Mouse (Mus musculus) left cerebral cortex, postnatal 10 days (tissue): ENCODE measurements around the gene Relb. TPM values are rescaled to one million over a fixed set of nuclear protein-coding genes. Genes with fewer than 3 reads are reported as not detected.
A peak's percentile ranks its signal among the peaks of the same experiment; 100 is the strongest.
"Not testable (repeated sequence)": the region's sequence is repeated elsewhere in the genome, so short reads cannot be mapped to it uniquely, and the experiment has no call there.

ENCODE experiments used
- DNase-seq, 2 experiments: peaks; one replicate each; pipeline ENCODE4 v3.0.0; 2021 to 2022; ENCODE audit warnings: low spot score in 2 of 2, mixed read lengths in 1 of 2; ENCODE audit errors: extremely low spot score in 1 of 2
- intact Hi-C: fragments of 180-260 bp; cut with DNase I; formaldehyde crosslinking; loops from one replicate; pipeline ENCODE4 v1.15.1; 2025
- total RNA-seq, 2 experiments: library from RNA; stranded (reverse); gene quantifications; 2 replicates each; pipeline ENCODE4 v1.2.3; 2021

Relb gene
- total RNA-seq, 2 experiments from 2014 or later = 5.9 to 6.5 TPM

DNA sequence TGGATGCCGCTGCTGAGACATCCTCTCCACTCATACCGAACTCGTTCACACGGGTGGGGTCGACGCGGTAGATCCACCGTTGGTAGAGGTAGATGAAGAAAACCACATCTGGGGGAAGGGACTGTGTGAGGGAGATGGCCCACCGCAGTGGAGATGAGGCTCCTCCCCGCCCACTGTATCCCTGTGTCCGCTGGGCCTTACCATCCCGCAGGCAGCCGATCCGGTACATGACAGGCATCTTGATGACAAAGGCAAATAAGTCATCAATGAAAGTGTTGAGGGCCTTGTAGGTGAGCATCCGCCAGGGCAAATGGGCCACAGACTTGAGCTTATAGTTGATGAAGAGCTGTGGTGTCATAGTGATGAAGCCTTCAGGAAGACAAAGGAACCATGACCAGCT lies 4.6 kb upstream of the Relb start:
- intact Hi-C loops = no loop called here
- peak in 1 of 2 experiments; percentile 19 for DNase-seq

DNA sequence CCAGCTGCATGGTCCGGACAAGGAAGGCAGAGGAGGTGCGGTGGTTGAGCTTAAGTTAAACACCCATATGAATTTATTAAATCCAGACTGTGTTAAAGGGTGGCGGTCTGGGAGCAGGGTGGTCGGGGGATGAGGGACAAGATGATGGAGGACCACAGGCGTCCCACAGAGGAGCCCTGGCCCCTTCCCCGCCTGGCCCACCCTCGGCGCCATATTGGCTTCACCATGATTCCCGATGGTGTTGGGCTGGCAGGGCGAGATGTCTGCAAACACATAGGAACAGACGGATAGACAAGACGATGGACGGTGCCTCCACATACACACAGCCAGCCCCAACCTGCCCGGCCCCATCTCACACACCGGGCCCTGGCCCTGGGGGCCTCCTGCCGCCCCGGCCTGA lies 4.0 kb upstream of the Relb start:
- intact Hi-C loops = no loop called here

DNA sequence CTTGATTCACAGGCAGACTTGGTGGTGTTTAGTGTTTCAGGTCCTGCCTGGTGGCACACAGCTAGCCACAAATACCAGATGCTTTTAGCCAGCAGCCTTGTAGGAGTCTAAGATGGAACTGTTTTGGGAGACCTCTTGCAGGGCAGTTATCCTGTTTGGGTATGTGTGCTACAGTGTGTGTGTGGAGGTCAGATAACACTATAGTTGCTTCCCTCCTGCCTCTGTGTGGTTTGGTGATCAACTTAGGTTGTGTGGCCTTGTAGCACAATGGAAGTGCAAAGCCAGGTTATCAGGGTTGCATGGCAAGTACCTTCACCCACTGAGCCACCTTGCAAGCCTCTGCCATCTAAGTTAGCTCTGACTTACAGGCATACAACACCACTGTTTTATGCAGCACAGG lies 3.5 kb upstream of the Relb start:
- intact Hi-C loops = no loop called here
- no peak for DNase-seq

More for the DNA sequence above, 4.0 kb upstream of the Relb start:
- DNase-seq = peak in 1 of 2 experiments; percentile 26

DNA sequence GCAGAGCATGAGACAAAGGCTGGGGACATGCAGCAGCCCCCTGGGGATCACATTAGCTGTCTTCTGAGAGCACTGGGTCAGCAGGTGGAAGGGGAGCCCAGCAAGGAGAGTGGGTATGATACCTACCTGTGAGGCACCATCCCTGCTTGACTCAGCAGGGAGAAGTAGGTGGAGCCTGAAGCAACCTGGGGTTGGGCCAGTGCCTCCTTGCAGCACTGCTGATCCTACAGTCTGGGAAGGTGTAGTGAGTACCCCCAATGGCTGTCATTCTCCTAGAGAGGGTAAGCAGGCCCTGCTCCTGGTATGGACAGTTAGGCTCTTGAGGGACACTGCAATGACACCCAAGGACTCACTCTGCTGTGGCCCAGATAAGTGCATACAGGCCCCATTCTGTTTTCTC lies 3.0 kb upstream of the Relb start:
- intact Hi-C loops = no loop called here
- peak in 1 of 2 experiments; percentile 18 for DNase-seq

DNA sequence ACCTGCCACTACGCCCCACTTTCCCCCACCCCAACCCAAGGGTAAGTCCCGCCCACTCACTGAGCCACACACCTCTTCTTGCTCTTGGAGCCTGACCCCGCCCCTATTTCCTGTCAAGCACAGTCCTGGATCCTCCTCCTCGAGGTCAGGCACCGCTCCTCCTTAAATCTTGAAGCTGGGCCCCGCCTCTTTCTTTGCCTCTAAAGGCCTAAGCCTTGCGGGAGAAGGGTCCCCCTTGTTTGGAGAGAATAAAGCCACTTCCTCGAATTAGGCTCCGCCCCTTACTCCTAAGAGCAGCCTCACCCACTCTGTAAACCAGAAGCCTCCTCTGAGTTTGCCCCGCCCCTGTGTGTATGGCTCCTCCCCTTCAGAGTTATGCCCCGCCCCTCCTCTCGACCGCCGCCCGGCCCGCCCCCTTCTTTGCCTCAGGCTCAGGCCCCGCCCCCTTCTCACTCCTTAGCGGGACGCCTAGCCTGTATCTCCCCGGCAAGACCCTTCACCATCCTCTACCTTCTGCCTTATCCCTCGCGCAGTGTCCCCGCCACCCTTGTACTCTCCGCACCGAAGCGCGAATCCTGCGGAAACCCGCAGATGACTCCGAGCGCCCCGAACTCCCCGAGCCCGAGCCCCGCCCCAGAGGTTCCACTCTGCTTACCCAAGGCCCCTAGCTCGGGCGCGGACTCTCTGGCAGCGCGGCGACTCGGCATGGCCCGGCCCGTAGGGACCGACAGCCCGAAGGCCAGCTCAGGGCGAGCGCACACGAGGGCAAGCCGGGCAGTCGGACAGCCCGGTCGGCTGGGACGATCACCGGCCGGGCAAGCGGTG lies 490 bp downstream of the Relb start:
- peak; percentile 86 to 97 for DNase-seq
- intact Hi-C loops = no loop called here

DNA sequence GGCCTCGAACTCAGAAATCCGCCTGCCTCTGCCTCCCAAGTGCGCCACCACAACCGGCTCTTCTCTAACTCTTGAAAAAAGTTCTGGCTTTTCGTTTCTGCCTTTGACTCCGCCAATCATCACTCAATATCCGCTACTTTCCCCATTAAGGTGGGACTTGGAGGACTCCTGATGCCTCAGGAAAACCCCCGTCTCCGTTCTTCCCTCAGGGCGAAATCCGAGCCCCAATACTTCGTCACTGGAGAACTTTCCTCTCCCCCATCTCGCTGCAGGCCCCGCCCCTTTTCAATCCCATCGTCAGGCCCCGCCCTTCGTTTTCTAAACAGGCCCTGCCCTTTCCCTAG lies 1.1 kb downstream of the Relb start:
- intact Hi-C loops = no loop called here
- no peak for DNase-seq

DNA sequence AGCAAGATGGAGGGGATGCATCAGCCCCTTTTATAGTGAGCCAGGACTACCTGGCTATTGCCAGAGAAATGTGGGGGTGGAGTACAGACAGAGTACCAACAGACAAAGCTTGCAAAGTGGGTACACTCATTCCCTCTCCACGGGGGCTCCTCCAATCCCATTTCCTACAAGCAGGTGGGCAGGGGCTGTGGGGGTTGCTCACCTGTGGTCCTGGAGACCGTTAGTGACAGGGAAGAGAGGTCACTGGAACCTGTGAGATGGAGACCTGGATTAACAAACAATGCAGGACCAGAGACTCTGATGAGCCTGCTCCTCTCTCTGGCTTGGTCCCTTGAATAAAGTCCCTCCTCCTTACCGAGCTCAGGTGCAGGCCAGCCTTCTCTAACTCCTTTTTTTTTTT lies 1.5 kb downstream of the Relb start:
- peak in 1 of 2 experiments; percentile 18 for DNase-seq
- intact Hi-C loops = no loop called here

DNA sequence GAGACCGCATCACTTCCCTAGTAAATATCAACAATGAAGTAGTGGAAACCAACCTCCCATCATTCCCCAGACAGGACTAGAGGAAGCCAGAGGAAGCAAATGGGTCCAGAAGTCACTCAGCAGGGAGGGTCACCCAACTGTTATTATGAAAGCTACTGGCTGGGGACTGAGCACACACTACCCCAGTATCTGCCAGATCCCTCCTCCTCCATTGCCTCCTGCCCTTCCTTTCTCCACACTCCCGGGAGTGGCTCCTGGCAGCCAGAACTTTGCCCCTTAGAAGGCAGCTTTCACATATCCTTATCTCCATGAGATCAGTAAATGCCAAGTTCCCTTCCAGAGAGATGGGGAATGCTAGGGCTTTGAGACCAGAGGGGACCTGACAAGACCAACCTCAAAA lies 5.8 kb downstream of the Relb start:
- no peak for DNase-seq
- intact Hi-C loops = no loop called here

DNA sequence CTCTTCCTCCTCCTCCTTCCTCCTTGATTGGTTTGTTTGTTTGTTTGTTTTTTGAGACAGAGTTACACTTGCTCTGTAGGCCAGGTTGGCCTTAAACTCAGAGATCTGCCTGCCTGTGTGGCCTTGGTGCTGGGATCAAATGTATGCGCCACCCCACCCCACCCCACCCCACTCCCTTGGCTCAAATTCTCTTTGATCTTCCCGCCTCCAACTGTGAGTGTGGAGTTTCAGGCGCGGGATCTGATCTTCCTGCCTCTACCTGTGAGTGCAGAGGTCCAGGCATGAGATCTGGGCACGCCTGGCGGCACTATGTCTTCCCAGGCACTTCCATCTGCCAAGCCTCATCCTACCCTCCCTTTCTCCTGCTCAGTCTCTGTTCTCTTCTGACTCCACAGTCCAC lies 7.0 kb downstream of the Relb start:
- intact Hi-C loops = no loop called here
- no peak for DNase-seq

DNA sequence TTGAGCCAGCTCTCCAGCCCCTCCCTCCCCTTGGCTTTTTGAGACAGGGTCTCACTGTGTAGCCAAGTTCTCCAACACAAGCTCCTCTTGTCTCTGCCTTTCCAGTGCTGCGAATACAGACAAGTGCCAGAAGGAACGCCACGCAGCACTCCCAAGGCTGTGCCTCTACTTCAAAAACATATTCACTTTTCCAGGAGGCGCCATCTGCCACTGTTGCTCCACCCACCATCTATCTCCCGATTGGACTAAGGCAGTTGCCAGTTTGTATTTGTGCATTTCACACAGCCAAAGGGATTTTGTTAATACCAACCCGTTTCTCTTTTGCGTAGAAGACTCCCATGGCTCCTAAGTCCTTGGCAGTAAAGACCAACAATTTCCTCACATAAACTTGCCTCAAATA lies 8.4 kb downstream of the Relb start:
- peak; percentile 30 to 48 for DNase-seq

DNA sequence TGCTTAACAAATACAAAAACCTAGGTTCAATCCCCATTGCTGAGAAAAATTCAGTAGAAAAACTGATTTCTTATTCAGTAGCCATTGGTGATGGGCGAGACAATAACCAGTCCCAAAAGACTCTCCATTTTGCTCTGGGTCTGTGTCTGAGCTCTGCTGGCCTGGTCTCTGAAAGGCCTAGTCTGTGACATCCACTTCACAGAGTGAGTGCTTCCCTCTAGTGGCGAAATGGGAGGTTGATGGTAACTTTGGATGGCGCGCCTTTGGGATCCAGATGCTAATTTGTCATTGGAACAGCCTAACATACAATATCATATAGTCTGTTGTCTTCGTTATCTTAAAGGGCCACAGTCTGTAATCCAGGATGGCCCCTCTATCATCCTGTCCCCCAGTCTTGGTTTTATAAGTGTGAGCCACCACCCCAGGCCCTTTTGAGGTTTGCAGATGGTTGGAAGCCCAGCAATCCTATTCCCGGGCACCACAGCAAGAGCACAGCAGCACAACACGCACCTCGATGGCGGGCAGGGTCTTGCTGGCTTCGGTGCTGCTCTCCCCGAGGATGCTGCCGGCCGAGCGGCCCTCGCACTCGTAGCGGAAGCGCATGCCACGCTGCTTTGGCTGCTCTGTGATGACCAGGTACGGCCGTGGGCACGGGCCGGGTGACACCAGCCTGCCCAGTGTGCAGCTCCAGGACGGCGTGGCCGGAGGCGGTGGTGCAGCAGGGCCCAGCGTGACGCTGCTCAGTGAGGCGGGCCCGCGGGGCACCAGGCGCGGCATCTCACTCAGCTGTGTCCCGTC lies 10.0 kb downstream of the Relb start:
- DNase-seq = peak; percentile 67 to 73
- intact Hi-C loops = no loop called here

More for the DNA sequence above, 8.4 kb downstream of the Relb start:
- intact Hi-C loops = no loop called here

DNA sequence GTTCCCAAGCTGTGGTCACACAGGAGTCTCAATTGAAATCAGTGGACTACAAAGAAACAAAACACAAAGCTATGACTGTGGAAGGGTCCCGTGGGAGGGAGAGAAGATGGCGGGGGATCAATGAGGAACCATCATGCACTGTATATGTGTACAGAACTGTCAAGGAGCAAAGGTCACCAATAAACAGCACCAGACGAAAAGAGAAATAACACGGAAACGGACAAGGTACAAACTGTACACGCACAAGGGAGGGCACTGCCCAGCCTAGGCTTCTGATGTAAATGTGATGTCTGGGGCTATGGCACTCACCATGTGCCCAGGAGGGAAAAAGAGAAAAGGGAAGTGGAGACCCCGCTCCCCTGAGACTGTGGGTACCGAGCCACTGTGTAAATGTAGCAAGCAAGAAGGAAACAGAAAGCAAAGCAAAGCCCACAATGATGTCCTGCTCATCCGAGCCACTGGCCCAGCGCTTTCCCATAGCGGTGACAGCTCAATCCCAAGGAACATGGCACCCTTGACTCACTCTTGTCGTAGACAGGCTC lies 14.1 kb downstream of the Relb start:
- no peak for DNase-seq
- intact Hi-C loops = no loop called here

DNA sequence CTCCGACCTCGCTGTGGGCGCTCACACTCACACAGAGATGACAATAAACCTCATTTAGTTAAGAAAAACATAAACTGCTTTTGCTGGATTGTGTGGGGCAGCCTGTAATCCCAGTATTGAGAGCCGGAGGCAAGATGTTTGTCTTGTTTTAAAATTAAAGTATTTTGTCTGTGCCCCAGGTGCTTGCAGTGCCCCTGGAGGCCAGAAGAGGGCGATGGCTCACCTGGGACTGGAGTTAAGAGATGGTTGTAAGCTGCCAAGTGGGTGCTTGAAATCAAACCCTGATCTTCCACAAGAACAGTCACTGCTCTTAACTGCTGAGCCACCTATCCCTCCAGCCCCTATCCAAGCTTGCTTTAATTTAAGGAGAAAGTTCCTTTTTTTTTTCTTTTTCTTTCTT lies 18.3 kb downstream of the Relb start:
- intact Hi-C loops = no loop called here
- DNase-seq = no peak

DNA sequence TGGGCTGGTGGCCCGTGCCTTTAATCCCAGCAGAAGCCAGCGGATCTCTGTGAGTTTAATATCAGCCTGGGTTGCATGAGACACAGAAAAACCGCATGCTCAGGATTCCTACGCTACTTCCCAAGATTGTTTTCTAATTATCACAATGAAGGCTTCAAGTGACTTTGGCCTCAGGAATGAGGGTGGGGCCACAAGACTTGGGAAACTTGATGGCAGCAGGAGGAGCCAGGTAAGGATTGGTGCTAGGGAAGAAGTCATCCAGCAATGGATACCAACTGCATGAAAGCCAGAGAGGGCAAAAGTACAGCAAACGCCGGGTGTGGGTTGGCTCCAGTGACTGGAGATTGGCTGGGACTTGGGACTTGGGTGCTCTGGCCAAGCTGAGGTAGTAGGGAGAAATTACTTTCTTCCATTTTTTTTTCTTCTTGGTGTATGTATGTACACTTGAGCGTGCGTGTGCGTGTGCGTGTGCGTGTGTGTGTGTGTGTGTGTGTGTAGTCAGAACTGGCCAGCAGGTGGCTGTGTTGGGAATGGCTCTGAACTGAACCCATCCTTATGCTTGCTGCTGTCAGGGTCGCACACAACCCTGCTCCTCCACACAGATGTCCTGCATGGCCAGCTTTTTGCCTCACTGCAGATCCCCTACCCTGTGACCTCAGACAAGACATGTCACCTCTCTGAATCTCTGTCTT lies 19.5 kb downstream of the Relb start:
- DNase-seq = no peak
- intact Hi-C loops = no loop called here

DNA sequence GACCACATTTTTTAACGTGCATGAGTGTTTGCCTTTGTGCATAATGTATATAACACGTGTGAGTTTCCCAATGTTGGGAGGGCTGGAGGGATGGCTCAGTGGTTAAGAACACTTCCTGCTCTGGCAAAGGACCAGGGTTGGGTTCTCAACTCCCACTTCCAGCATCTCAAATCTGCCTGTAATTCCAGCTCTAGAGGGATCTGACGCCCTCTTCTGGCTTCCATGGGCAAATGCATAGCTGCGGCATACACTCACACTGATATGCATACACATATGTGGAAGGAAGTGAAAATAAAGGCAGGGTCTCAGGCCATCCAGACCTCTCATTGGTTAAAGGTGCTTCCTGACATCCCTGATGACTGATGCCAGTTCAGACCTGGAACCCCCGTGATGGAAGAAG lies 21.9 kb downstream of the Relb start:
- DNase-seq = no peak
- intact Hi-C loops = no loop called here

DNA sequence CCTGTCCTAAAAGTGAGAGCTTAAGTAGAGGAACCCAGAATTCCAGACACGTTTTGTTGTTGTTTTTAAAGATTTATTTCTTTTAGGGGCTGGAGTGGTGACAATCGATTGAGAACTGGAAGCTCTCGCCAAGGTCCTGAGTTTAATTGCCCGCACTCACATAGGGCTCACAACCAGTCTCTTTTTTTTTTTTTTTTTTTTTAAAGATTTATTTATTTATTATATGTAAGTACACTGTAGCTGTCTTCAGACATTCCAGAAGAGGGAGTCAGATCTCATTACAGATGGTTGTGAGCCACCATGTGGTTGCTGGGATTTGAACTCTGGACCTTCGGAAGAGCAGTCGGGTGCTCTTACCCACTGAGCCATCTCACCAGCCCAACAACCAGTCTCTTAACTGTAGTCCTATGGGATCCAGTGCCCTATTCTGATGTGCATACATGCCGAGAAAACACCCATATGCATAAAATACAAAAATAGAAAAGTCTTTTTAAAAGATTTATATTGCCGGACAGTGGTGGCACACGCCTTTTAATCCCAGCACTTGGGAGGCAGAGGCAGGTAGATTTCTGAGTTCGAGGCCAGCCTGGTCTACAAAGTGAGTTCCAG lies 24.5 kb downstream of the Relb start:
- DNase-seq, intact Hi-C loops: not testable (repeated sequence)

DNA sequence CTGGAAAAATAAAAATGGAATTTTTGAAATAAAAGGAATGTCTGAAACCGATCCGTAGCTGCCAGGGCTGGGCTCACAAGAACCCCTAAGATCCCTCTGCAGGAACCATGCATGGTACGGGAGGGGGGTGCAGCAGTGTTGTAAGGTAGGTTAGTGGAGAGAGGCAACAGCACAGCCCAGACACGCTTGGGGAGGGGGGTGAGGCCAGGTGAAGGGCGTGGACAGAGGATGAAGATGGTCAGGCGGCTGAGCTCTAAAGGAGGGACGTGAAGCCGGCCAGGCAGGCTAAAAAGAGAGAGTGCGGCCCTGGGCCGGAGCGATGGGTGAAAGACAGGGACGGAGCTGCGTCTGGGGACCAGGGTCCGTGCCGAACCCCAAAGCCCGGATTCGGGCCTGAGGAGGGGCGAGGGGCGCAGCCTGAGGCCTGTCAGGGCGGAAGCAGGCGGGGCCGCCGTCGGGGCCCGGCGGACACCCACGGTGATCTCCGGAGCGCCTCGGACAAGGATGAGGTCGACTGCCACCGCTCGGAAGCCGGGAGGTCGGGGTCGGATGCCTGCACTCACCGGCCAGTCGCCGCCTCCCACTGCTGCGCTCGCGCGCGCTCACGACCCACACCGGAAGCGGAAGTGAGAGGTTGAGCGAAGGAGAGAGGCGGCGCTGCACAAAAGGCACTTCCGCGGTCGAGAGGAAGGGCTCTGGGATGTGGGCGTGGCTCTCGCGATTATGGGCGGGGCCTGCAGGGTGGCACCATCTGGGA lies 25.2 kb downstream of the Relb start, which contains the start of gene Clasrp:
Clasrp (minus strand) TSS at position 638 of the 757 bp plus-strand sequence.
- DNase-seq = peak; percentile 93 to 97
- intact Hi-C loops = no loop called here

DNA sequence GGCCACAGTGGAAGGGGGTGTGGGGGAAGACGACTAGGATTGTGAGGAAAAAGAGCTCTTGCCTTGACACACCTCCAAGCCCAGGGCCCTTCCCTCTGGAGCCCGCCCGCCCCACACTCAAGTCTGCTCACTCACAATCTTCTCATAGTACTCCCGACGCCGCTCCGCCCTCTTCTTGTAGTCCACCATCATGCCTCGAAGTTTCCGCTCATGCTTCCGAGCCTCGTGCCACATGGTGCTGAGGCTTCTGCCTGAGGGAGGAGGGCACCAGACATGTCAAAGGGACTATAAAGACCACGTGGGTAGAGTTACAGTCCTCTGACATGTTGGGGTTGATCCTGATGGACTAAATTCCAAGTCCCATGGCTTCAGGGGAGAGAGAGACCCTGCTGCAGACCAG lies 26.2 kb downstream of the Relb start:
- DNase-seq = no peak
- intact Hi-C loops = no loop called here
